Mouse (Mus musculus) megakaryocyte, embryonic 14.5 days (primary cell): Measurements from ENCODE around the gene Rap1a.

Experiments used
- FLI1 ChIP-seq: IDR thresholded peaks from 2 replicates; pipeline ENCODE4 v1.6.1; 2012; ENCODE audit warnings: low read length, inconsistent platforms, mixed read lengths
- GATA1 ChIP-seq: IDR thresholded peaks from 3 replicates; pipeline ENCODE4 v1.6.1; 2012; ENCODE audit warnings: mixed read lengths, low read length, inconsistent platforms, borderline replicate concordance

- TF ChIP-seq GATA1, result no peak
- no peak for TF ChIP-seq FLI1
Observed at GRCm38 (mm10) chr3:105839836-105840235, 38.7 kb upstream of the Rap1a start.
